Mouse (Mus musculus) 416B (cell line): ENCODE results near the gene Parp6.

Experiments
- DNase-seq: peaks from one replicate; pipeline ENCODE4 v3.0.0; 2011; ENCODE audit warnings: low read depth

The Parp6 gene

DNA sequence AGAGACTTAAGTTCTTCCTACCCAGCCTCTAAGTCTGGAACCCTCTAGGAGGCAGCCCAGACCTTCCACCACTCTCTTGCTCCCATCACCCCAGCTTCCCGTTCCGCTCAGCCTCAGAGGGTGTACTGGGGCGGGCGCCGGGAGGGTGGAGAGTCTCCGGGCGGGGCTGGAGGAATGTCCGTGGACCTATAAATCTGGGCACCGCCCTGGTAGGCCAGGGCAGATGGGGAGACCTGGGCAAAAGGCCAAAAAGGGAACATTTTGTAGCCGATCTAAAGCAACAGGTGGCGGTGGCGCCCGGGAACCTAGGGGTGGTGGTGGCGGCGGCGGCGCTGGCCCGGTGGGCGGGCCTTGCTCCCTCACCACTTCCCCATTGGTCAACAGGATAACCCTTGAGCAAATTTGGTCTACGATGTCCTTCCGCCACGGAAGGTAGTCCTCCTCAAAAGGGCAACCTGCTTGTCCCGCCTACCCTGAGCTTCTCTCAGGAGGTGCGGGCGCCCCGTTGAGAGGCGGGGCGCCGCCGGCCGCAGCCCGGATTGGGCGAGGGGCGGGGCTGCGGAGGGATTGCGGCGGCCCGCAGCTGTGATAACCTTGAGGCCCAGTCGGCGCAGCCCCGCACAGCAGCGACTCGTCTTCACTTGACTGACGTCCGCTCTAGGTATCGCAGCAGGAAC is 39.0 kb downstream of the Parp6 start, which contains the start of gene Pkm:
Gene Pkm (plus strand): TSS at position 411 of the 677 bp plus-strand sequence.
- peak; percentile 100 for DNase-seq

DNA sequence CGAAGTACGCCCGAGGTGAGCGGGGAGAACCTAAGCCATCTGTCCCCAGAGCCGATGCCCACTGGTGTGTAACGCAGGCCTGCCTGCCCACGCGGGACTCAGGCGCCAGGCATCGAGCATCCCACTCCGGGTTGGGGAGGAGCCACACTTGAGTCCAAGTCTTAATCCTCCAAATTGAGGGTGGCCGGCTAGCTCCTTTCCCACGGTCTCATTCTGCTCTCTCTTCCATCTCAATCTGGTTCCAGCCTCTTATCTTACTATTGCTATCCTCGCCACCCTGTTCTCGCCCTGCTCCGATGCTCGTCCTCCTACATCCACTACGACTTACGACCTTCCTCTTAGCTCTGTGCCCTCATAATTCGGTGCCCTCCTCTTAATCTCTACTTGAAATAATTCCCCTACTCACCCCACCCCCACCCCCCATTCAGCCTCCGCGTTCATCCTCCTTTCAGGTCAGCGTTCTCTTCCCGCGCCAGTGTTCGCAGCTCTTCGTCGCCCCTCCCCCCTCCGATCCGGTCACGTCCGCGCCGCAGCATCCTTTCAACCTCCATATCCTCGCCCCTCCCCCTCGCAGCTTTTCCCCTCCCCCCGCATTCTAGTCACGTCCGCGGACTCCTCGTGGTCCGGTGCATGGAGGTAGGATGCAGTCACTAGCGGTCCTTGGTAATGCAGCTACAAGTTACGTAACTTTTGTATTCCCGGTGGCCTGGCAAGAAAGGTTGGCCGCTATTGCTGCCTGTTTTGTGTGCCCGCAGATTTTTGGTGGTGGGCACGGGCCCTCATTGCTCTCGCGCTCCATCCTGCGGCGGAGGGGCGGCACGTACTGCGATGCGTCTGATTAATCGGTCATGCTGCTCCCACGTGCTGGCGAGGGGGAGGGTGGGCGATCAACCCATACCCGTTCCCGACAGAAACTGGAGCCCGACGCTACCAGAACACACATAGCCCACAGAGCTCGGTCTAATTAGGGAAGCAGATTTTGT is 39.8 kb downstream of the Parp6 start:
- DNase-seq = peak; percentile 91

DNA sequence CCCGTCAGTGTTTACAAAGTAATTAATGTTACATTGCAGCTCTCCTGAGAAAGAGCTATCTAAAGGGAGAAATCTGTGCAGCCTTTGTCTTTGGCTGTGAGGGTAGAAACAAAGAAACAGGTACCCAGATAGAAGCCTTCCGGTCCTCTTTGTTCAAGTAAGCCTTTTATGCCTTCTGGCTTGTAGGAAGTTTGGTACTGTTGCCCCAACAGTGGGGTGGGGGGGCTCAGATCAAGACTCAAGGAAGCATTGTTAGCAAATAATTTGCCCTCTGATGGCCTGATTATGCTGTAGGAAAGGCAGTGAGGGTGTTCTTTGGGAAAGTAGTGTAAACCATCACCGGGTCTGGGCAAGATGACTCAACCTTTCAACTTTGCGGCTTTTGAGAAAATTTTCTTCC is 41.1 kb downstream of the Parp6 start:
- DNase-seq = peak; percentile 55

DNA sequence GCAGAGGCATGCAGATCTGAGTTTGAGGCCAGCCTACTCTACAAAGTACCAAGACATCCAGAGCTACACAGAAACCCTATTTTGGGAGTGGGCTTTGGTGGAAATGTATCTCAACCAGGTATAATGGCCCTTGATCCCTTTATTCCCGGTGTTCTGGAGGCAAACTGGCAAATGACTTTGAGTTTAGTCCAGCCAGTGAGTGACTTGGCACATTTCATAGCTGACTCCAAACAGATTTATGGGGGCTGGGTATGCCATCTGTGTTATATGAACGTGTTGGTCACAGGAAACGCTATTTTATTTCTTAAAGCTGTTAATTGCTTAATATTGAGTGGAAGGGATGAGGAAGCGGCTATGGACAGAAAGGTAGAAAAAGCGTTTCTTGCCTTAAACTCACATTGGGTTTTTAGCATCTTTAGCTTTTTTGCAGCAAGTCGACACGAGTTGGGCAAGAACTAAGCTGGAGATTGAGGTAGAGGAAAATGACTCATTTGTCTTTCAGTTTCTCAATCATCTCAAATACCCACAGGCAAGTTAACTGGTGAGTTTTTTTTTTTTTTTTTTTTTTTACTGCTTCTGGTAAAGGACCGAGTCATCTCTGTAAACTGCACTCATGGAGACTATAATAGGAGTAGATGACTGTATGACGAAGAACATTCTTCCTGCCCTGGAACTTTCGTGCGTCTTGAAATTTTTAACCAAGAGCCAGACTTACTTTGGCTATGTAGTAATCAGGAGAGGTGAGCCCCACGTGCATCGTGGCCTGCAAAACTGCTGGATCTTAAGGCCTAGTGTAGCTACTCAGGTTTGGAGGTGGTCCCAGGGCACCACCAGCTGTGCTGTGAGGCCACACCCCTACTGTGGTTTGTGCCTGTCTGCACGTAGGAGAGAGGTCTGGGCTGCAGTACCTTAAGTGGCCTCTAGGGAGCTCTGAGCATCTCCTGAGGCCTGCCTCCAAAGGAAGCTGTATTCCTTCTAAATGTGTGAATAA is 42.2 kb downstream of the Parp6 start:
- peak; percentile 95 for DNase-seq

DNA sequence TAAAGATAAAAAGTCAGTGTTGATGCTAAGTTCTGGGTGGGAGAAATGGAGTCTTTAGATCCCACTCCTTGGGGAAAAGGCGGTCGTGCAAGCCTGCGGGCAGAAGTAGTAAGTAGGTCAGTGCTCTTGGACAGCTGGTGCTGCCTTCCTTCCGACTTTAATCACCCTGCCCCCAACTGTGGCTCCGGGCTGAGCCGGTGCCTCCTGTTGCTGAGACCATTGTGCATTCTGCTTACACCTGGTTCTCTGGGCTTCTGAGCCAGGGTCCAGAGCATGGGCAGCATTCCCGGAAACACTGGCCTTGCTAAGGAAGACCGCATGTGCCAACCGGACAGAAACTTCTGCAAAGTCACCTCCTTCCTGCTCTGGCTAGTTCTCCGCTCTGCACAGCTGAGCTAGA is 43.3 kb downstream of the Parp6 start:
- DNase-seq = peak; percentile 86

DNA sequence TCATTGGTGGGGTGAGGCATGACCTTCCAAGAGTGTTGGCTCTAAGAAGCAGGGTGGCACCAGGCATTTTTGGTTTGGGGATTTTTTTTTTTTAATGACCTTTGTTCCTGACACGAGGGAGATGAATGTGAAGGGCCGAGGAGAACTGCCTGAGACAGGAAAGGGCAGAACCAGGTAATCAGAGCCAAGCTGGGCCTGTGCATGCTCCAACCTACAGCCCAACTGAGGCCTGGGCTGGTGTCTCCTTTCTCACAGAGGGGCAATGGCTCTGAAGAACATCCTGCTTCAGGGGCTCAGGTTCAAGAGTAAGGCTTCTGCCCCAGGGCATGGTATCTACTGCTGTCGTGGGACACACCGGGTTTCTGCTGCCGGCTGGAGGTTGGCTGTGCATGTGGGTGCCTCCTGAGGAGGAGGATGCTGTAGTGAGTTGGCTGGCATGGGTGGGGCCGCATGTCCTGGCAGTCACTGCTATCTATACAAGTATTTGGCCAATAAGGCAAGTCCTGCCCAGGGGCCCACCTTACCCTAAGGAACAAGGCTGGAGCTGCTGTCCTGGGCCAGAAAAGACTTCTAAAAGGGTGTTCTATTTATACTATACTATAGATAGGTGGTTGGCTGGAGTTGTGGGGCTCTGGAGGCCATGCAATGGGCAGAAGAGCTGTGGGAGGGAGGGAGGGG is 44.4 kb downstream of the Parp6 start:
- DNase-seq = no peak

DNA sequence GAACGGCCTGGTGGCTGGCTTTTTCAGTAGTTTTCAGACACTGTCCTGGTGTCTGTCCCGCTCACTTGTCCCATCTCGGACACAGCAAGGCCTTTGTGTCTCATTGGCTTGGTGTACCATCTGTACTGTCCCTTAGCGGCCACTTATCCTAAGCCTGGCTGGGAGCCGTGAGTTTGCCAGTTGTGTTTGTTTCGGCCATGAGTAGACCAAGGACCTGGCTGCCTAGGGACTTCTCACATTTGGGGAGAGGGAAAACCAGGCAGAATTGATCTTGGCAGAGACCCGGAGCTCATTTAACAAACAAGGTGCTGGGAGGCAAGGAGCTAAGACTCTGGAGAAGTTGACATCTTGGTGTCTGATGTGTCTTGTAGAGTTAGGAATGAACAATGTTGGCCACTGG is 46.1 kb downstream of the Parp6 start:
- DNase-seq = no peak

DNA sequence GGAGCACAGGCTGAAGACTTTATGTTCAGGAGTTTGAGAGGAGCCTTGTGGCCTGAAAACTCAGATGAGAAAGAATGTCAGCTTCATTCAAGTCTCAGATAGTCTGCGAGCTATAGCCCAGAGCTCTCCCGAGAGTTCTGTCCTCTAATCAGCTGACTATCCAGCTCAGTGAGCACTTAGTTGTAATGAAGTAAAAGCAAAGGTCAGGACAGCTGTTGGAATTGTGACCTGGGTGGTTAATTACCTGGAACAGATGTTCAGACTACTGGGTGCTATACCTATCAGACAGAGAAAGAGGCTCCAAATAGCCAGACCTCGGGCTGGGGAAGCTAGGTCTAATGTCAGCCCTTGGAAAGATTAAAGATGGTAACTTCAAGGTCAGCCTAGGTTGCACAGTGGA is 46.9 kb downstream of the Parp6 start:
- DNase-seq = no peak

DNA sequence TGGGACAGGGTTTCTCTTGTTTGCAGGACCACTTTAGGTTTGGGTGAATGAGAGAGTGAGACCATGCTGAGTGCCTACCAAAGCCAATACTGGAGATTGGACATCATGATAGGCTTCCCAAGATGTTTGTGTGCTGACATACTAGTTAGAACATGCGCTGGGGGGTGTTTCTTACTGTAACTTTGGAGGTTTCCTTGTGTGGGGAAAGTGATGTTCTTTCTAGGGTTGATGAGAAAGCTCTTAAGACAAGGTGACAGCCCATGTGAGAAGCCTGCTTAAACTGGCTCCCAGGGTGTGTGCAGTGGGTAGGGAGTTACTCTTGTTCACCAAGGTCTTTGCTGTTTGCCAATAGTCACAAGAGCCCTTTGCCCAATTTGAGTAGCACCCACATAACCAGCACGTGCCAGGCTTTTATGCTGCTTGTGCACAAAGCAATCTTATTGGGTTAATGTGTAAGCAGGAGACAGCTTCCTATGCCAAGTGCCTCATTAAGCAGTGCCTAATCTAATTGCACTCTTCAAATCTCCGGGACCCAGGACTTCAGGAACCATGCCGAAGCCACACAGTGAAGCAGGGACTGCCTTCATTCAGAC is 47.7 kb downstream of the Parp6 start:
- DNase-seq = no peak

DNA sequence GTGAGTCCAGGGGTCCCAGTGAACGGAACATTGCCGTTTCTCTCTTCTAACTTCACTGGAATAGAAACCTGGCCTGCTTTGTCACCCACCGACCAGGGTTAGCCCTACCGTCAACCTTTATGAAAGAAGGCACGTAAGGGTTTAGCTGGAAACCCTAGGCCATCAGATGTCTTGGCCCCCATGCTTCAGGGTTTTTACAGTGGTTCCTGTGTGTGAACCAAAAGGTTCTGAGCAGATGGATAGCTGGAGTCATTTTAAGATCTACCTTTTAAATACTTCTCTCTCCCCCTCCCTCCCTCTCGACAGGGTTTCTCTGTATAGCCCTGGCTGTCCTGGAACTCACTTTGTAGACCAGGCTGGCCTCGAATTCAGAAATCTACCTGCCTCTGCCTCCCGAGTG is 48.9 kb downstream of the Parp6 start:
- no peak for DNase-seq

DNA sequence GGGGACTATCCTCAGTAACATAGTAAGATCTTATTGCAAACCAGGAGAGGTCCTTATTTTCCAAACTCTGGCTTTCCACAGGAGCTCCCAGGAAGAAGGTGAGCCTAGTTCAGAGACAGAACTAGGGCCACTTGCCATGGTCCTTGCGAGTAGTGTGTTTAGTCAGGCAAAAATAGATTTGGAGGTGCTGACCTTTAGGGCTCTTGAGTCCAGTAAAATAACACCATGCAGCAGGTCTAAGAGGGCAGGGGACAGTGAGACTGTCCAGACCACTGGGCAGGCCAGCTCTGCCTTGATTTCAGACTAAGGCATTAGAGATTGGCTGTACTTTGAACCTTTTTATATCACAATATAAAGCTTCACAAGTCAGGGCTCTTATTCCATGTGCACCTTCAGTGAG is 49.7 kb downstream of the Parp6 start:
- no peak for DNase-seq

DNA sequence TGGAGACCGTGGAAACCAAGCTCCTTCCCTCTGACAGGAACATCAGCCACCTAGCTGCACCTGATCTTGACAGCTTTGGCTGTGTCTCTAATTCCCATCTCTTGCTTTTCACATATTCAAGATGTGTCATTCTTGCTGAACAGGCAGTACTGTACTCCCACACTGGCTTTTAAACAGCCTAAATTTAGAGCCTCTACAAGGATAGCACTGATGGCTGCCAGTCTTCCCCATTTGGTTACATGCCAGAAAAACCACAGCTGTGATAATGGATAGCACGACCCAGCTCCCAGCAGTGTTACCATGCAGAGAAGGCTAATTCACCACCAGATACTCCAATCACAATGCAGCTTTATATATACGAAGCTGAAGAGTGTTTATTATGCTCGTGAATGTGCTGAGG is 50.2 kb downstream of the Parp6 start:
- no peak for DNase-seq

DNA sequence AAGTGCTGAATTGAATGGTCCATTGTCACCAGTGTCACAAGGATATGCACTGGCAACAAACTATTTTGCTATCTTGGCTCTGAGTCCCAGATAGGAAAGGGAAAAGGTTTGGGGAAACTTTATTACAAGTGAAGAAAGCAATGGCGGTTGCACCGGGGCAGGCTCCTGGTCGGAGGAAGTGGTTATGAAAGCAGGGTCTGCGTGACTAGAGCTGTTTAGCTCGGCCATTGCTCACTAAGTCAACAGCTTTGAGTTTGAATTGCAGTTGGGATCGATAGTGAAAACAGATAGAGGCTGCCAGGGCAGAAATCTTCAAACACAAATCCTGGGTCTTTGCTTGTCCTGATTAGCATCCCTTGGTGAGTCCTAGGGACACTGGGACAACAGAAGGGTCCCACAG is 50.8 kb downstream of the Parp6 start:
- no peak for DNase-seq

DNA sequence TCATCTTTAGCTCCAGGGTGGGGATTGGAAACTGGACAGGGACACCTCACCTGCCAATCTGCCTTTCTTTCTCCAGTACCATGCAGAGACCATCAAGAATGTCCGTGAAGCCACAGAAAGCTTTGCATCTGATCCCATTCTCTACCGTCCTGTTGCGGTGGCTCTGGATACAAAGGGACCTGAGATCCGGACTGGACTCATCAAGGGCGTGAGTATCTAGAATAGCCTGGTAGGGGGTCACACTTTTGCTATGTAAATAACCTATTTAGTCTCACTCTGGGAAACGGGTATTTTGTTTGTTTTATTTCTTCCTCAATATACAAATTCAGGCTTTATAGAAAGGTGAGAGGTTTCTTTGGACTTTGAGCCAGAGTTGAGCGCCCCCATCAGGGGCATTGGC is 51.4 kb downstream of the Parp6 start:
- DNase-seq = no peak

DNA sequence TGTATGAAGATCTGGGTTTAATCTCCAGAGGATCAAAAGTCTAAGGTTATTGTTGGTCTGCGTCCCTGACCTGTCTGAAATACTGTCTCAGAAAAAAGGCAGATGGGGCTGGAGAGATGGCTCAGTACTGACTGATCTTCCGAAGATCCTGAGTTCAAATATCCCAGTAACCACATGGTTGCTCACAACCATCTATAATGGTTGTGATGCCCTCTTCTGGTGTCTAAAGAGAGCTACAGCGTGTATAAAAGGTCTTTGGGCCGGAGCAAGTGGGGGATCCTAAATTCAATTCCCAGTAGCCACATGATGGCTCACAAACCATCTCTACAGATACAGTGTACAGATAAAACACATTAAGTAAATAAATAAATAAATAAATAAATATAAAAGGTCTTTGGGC is 52.1 kb downstream of the Parp6 start:
- peak; percentile 53 for DNase-seq

DNA sequence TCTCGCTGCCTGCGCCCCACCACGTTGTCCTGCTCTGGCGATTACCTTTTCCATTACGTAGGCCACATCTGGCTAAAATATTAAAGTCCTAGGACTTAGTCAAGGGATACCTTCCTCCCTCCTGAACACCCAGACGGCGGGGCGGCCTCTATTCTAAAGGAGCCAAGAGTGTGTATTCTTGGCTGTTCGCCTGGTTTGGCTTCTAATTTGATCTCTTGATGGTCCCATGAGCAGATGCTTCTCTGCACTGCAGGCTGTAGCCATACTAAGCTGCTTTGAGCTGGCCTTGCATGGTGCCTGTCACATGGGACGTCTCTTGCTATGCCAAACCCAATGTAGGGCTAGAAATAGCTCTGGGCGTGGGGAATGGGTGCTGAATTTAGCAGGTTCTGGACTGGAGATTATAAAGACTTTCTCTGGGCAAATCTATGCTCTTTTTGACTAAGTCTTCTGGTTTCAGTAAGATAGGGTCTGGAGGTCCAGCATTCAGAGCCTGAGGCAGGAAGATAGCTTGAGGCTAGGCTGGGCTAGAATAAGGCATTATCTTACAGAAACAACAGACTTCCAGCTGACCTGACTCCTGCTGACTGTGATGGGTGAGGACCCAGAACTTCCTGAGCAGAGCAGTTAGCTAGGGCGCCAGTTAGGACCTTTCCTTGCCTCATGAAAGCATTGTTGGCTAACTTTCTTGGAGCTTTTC is 55.3 kb downstream of the Parp6 start:
- DNase-seq = no peak

DNA sequence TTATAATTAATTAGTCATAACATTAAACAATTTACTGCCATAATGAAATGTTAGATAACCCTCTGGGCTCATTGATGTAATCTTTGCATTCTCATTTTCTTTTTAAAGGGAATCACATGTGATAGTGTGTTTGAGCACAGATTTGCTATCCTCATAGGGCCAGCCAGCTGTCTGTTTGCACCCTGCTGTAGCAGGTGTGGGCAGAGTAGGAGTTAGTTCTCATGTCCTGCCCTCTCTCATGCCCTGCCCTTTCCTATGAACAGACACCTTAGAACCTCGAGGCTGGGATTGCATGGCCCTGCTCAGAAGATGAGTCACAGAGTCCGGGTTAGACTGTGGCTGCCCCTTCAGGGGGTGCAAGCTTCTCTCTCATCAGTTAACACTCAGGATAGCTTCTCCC is 56.3 kb downstream of the Parp6 start:
- DNase-seq = peak; percentile 41

DNA sequence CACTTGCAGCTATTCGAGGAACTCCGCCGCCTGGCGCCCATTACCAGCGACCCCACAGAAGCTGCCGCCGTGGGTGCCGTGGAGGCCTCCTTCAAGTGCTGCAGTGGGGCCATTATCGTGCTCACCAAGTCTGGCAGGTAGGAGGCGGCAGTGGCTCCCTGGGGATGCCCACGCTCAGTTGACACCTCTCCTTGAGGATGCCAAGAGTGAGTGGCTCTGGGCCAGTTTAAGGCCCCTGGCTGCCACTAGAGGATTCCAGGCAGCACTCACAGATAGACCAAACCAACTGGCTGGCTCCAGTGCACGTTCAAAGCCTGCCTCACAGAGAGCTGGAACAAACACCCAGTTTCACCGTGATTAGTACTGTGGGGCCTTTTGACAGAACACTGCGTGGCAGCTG is 58.5 kb downstream of the Parp6 start:
- no peak for DNase-seq

DNA sequence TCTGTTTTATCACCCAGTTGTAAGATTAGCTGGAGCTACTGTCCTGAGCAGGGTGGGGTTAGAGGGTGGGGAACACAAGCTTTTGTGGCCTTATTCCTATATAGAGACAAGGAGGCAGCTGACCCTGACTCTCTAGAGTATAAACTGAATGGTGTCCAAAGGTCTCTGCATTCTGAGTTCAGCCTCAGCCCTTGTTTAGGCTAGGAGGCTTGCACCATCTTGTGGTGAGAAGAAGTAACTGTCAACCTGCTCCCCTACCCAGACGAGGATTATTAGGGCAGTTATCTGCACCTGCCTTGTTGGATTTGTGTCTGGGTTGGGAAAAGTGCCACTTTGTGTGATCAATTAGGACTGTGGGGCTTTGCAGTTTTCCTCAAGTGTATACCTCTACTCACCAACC is 61.2 kb downstream of the Parp6 start:
- peak; percentile 64 for DNase-seq
